Mouse (Mus musculus) hindbrain, embryonic 13.5 days (tissue): ENCODE results near the gene Dhdh. TPM values are rescaled to one million over a fixed set of nuclear protein-coding genes. Genes with fewer than 3 reads are reported as not detected.

Source experiments
- ATAC-seq: fragments of 200-750 bp; cut with Nextera tagmentation; 2 replicates; pipeline ENCODE4 v1.8.0; 2017; ENCODE audit warnings: moderate TSS enrichment; ENCODE audit not compliant: low FRiP score
- H3K27ac ChIP-seq: fragments of 300-500 bp; sonication (generic); 2 replicates; pipeline ENCODE4 v1.5.1; 2015; ENCODE audit warnings: inconsistent platforms, mild to moderate bottlenecking, moderate library complexity
- H3K27me3 ChIP-seq: fragments of 300-500 bp; sonication (generic); 2 replicates; pipeline ENCODE4 v1.6.1; 2015; ENCODE audit warnings: mild to moderate bottlenecking, inconsistent platforms
- H3K36me3 ChIP-seq: fragments of 300-500 bp; sonication (generic); 2 replicates; pipeline ENCODE4 v1.6.1; 2015; ENCODE audit warnings: mild to moderate bottlenecking, inconsistent platforms
- H3K4me1 ChIP-seq: fragments of 300-500 bp; sonication (generic); replicated peaks from 2 replicates; pipeline ENCODE4 v1.6.1; 2015; ENCODE audit warnings: inconsistent platforms
- H3K4me2 ChIP-seq: fragments of 300-500 bp; sonication (generic); 2 replicates; pipeline ENCODE4 v1.6.1; 2015; ENCODE audit warnings: inconsistent platforms, mild to moderate bottlenecking, moderate library complexity
- H3K4me3 ChIP-seq: fragments of 300-500 bp; sonication (generic); 2 replicates; pipeline ENCODE4 v1.5.1; 2015; ENCODE audit warnings: mild to moderate bottlenecking, inconsistent platforms
- H3K9ac ChIP-seq: fragments of 300-500 bp; sonication (generic); 2 replicates; pipeline ENCODE4 v1.6.1; 2015; ENCODE audit warnings: mild to moderate bottlenecking, inconsistent platforms
- H3K9me3 ChIP-seq: fragments of 300-500 bp; sonication (generic); 2 replicates; pipeline ENCODE4 v1.6.1; 2016; ENCODE audit warnings: inconsistent platforms
- WGBS: fragments of 180-500 bp; shearing (Covaris S2); methylation state at CpG from one replicate; pipeline ENCODE4 v1.1.7; 2015; 5-methylcytosine and 5-hydroxymethylcytosine counted together
- polyA plus RNA-seq: library from polyadenylated mRNA; unstranded; fragments of >200 nt; fragmentation: Nextera tagmentation; extraction: Ambion mirVana; gene quantifications from 2 replicates; pipeline ENCODE4 v1.2.1, GENCODE M21; 2015

Gene Dhdh
- polyA plus RNA-seq, 1 experiment from 2014 or later, result 3.4 TPM

- H3K4me2 ChIP-seq, result peak overlapping the region; percentile 97
- peaks cover 18% of the 10 kb centered on the region for H3K4me1 ChIP-seq
- no peaks in the 10 kb centered on the region for H3K27me3 ChIP-seq
- H3K27ac ChIP-seq, result no peak overlapping the region
- H3K9ac ChIP-seq, result peak overlapping the region; percentile 88; the same call in 1 of the 2 replicates
- no peaks in the 10 kb centered on the region for H3K9me3 ChIP-seq
- ATAC-seq, result no peak
- peak overlapping the region; percentile 74 for H3K4me3 ChIP-seq
- WGBS, result 85% methylated on average over 6 of the region's 6 CpGs
- peaks cover 32% of the 10 kb centered on the region for H3K36me3 ChIP-seq
Observed at GRCm38 (mm10) chr7:45508561-45508960, 20.0 kb upstream of the Dhdh start.

- H3K27me3 ChIP-seq, result no peaks in the 10 kb centered on the region
- no peak overlapping the region for H3K9ac ChIP-seq
- no peak overlapping the region for H3K4me2 ChIP-seq
- no peaks in the 10 kb centered on the region for H3K9me3 ChIP-seq
- no peak overlapping the region for H3K27ac ChIP-seq
- H3K4me3 ChIP-seq, result no peak overlapping the region
- H3K36me3 ChIP-seq, result peaks cover 39% of the 10 kb centered on the region
- 93% methylated on average over 6 of the region's 6 CpGs for WGBS
- H3K4me1 ChIP-seq, result peaks cover 18% of the 10 kb centered on the region
- ATAC-seq, result no peak
Observed at GRCm38 (mm10) chr7:45507583-45507982, 19.0 kb upstream of the Dhdh start.

- H3K4me3 ChIP-seq, result no peak overlapping the region
- no peaks in the 10 kb centered on the region; the same call in 1 of the 2 replicates for H3K4me1 ChIP-seq
- peaks cover 95% of the 10 kb centered on the region for H3K36me3 ChIP-seq
- ATAC-seq, result no peak
- no peak overlapping the region for H3K4me2 ChIP-seq
- no peak overlapping the region for H3K9ac ChIP-seq
- no peak overlapping the region for H3K27ac ChIP-seq
- no peaks in the 10 kb centered on the region for H3K27me3 ChIP-seq
- no peaks in the 10 kb centered on the region for H3K9me3 ChIP-seq
- WGBS, result 97% methylated on average over 6 of the region's 6 CpGs
Observed at GRCm38 (mm10) chr7:45498427-45498826, 9.8 kb upstream of the Dhdh start.

GRCm38 (mm10) chr7:45494548-45494947 lies 5.9 kb upstream of the Dhdh start:
- H3K27me3 ChIP-seq, result no peaks in the 10 kb centered on the region
- 83% methylated on average over 9 of the region's 9 CpGs for WGBS
- peaks cover 76% of the 10 kb centered on the region for H3K36me3 ChIP-seq

GRCm38 (mm10) chr7:45492951-45493350 lies 4.3 kb upstream of the Dhdh start:
- Histone ChIP-seq H3K4me3 (no peak overlapping the region), H3K9ac (no peak overlapping the region), H3K27ac (no peak overlapping the region), H3K4me1 (peaks cover 22% of the 10 kb centered on the region), H3K9me3 (no peaks in the 10 kb centered on the region), H3K36me3 (peaks cover 60% of the 10 kb centered on the region), H3K27me3 (no peaks in the 10 kb centered on the region), H3K4me2 (no peak overlapping the region)
- WGBS, result 96% methylated on average over 5 of the region's 5 CpGs
- no peak for ATAC-seq

More at GRCm38 (mm10) chr7:45494548-45494947, 5.9 kb upstream of the Dhdh start:
- H3K4me2 ChIP-seq, result no peak overlapping the region
- no peaks in the 10 kb centered on the region for H3K9me3 ChIP-seq
- peaks cover 8% of the 10 kb centered on the region for H3K4me1 ChIP-seq
- no peak overlapping the region for H3K27ac ChIP-seq
- ATAC-seq, result no peak
- H3K4me3 ChIP-seq, result no peak overlapping the region
- no peak overlapping the region for H3K9ac ChIP-seq

- 97% methylated on average over 8 of the region's 8 CpGs for WGBS
- H3K4me2 ChIP-seq, result no peak overlapping the region
- H3K9me3 ChIP-seq, result no peaks in the 10 kb centered on the region
- no peak overlapping the region for H3K27ac ChIP-seq
- ATAC-seq, result no peak
- H3K27me3 ChIP-seq, result no peaks in the 10 kb centered on the region
- no peak overlapping the region for H3K9ac ChIP-seq
- H3K4me3 ChIP-seq, result no peak overlapping the region
- H3K4me1 ChIP-seq, result peaks cover 25% of the 10 kb centered on the region
- H3K36me3 ChIP-seq, result peaks cover 54% of the 10 kb centered on the region
Observed at GRCm38 (mm10) chr7:45492225-45492844, 3.7 kb upstream of the Dhdh start.

GRCm38 (mm10) chr7:45491264-45491663 lies 2.7 kb upstream of the Dhdh start:
- Histone ChIP-seq H3K4me3 (no peak overlapping the region), H3K27me3 (no peaks in the 10 kb centered on the region), H3K4me1 (peaks cover 25% of the 10 kb centered on the region), H3K4me2 (no peak overlapping the region), H3K27ac (no peak overlapping the region), H3K36me3 (peaks cover 43% of the 10 kb centered on the region), H3K9me3 (no peaks in the 10 kb centered on the region), H3K9ac (no peak overlapping the region; the same call in 1 of the 2 replicates)
- no peak for ATAC-seq
- 25% methylated on average over 3 of the region's 3 CpGs for WGBS

GRCm38 (mm10) chr7:45490822-45491221 lies 2.2 kb upstream of the Dhdh start:
- peaks cover 25% of the 10 kb centered on the region for H3K4me1 ChIP-seq
- peaks cover 39% of the 10 kb centered on the region for H3K36me3 ChIP-seq
- no peak overlapping the region; the same call in 1 of the 2 replicates for H3K9ac ChIP-seq
- H3K27ac ChIP-seq, result no peak overlapping the region
- H3K9me3 ChIP-seq, result no peaks in the 10 kb centered on the region
- 54% methylated on average over 9 of the region's 9 CpGs for WGBS
- no peak for ATAC-seq
- H3K4me2 ChIP-seq, result no peak overlapping the region
- H3K4me3 ChIP-seq, result no peak overlapping the region
- no peaks in the 10 kb centered on the region for H3K27me3 ChIP-seq

- Histone ChIP-seq H3K4me2 (no peak overlapping the region), H3K4me3 (no peak overlapping the region), H3K9ac (no peak overlapping the region), H3K27me3 (no peaks in the 10 kb centered on the region), H3K36me3 (peaks cover 26% of the 10 kb centered on the region), H3K4me1 (peaks cover 25% of the 10 kb centered on the region), H3K9me3 (no peaks in the 10 kb centered on the region), H3K27ac (no peak overlapping the region)
- no peak for ATAC-seq
- WGBS, result 82% methylated on average over 7 of the region's 7 CpGs
Observed at GRCm38 (mm10) chr7:45489578-45489977, 973 bp upstream of the Dhdh start.

GRCm38 (mm10) chr7:45487861-45488292 lies 728 bp downstream of the Dhdh start:
- peak overlapping the region; percentile 66 for H3K4me2 ChIP-seq
- WGBS, result 17% methylated on average over 11 of the region's 11 CpGs
- peak overlapping the region; percentile 88 for H3K27ac ChIP-seq
- ATAC-seq, result peak; percentile 59
- H3K9ac ChIP-seq, result peak overlapping the region; percentile 70
- no peaks in the 10 kb centered on the region for H3K27me3 ChIP-seq
- peak overlapping the region; percentile 45 for H3K4me3 ChIP-seq
- H3K36me3 ChIP-seq, result peaks cover 9% of the 10 kb centered on the region
- H3K4me1 ChIP-seq, result peaks cover 25% of the 10 kb centered on the region
- H3K9me3 ChIP-seq, result no peaks in the 10 kb centered on the region

- H3K9ac ChIP-seq, result no peak within 1 kb of the TSS
- H3K36me3 ChIP-seq, result peaks cover 1% of the 10 kb centered on the region; the same call in 1 of the 2 replicates
- 80% methylated on average over 12 of the region's 12 CpGs for WGBS
- no peak within 1 kb of the TSS; the same call in 1 of the 2 replicates for H3K4me3 ChIP-seq
- 0 out of 2 replicates have a peak within 1 kb of the TSS, but pooled peaks have one; percentile 66 for H3K4me2 ChIP-seq
- H3K9me3 ChIP-seq, result no peaks in the 10 kb centered on the region
- no peak for ATAC-seq
- H3K27ac ChIP-seq, result no peak within 1 kb of the TSS
- H3K4me1 ChIP-seq, result peaks cover 25% of the 10 kb centered on the region
- H3K27me3 ChIP-seq, result no peaks in the 10 kb centered on the region
Observed at GRCm38 (mm10) chr7:45486761-45487415, 1.7 kb downstream of the Dhdh start, which contains the start of gene Gm45808. TSS of gene Gm45808 (minus strand) at chr7:45486811.

GRCm38 (mm10) chr7:45486158-45486557 lies 2.4 kb downstream of the Dhdh start:
- WGBS, result 83% methylated on average over 7 of the region's 7 CpGs

More at GRCm38 (mm10) chr7:45486158-45486557, 2.4 kb downstream of the Dhdh start:
- no peaks in the 10 kb centered on the region for H3K27me3 ChIP-seq
- ATAC-seq, result no peak
- H3K9me3 ChIP-seq, result no peaks in the 10 kb centered on the region
- no peak overlapping the region for H3K27ac ChIP-seq
- no peak overlapping the region for H3K4me3 ChIP-seq
- no peak overlapping the region for H3K9ac ChIP-seq
- H3K36me3 ChIP-seq, result no peaks in the 10 kb centered on the region
- H3K4me1 ChIP-seq, result peaks cover 23% of the 10 kb centered on the region
- H3K4me2 ChIP-seq, result no peak overlapping the region
